Mouse (Mus musculus) forebrain, embryonic 10.5 days (tissue): Measurements from ENCODE around the gene 1810043G02Rik. TPM values are rescaled to one million over a fixed set of nuclear protein-coding genes. Genes with fewer than 3 reads are reported as not detected.

Experiments used
- DNase-seq: peaks from one replicate; pipeline ENCODE4 v3.0.0-alpha.2; 2017; ENCODE audit warnings: low spot score; ENCODE audit errors: extremely low spot score
- H3K27ac ChIP-seq: fragments of 300-500 bp; sonication (generic); 2 replicates; pipeline ENCODE4 v1.5.1; 2016; ENCODE audit warnings: mild to moderate bottlenecking
- H3K27me3 ChIP-seq: fragments of 300-500 bp; sonication (generic); 2 replicates; pipeline ENCODE4 v1.6.1; 2016; ENCODE audit warnings: mild to moderate bottlenecking; ENCODE audit not compliant: poor library complexity, severe bottlenecking
- H3K36me3 ChIP-seq: fragments of 300-500 bp; sonication (generic); replicated peaks from 2 replicates; pipeline ENCODE4 v1.6.1; 2016; ENCODE audit warnings: mild to moderate bottlenecking, moderate library complexity
- H3K4me1 ChIP-seq: fragments of 300-500 bp; sonication (generic); 2 replicates; pipeline ENCODE4 v1.6.1; 2016
- H3K4me3 ChIP-seq: fragments of 300-500 bp; sonication (generic); 2 replicates; pipeline ENCODE4 v1.5.1; 2016; ENCODE audit warnings: mild to moderate bottlenecking, moderate library complexity
- H3K9me3 ChIP-seq: fragments of 300-500 bp; sonication (generic); 2 replicates; pipeline ENCODE4 v1.6.1; 2016; ENCODE audit warnings: mild to moderate bottlenecking, moderate library complexity
- WGBS: fragments of 180-500 bp; shearing (Covaris S2); methylation state at CpG from one replicate; pipeline ENCODE4 v1.1.7; 2016; 5-methylcytosine and 5-hydroxymethylcytosine counted together
- polyA plus RNA-seq: library from polyadenylated mRNA; unstranded; fragments of >200 nt; fragmentation: Nextera tagmentation; extraction: Ambion mirVana; gene quantifications from 2 replicates; pipeline ENCODE4 v1.2.1, GENCODE M21; 2016

Gene 1810043G02Rik
- polyA plus RNA-seq, 1 experiment from 2014 or later: 37.4 TPM

- Histone ChIP-seq H3K27me3 (no peaks in the 10 kb centered on the region), H3K36me3 (no peaks in the 10 kb centered on the region), H3K9me3 (no peaks in the 10 kb centered on the region), H3K4me3 (no peak overlapping the region), H3K27ac (no peak overlapping the region), H3K4me1 (no peaks in the 10 kb centered on the region)
- WGBS: 89% methylated on average over 2 of the region's 2 CpGs
- no peak for DNase-seq
These were observed 53.7 kb downstream of the 1810043G02Rik start for GRCm38 (mm10) chr10:78031987-78032386.

Other genes starting within 250 kb of the 1810043G02Rik start
- gene Gm18596, start 235.9 kb upstream of the 1810043G02Rik start, polyA plus RNA-seq: not detected in 2 replicates
- not detected in 2 replicates for gene Gm9736, start 227.2 kb upstream of the 1810043G02Rik start, polyA plus RNA-seq
- not detected in 2 replicates for gene Gm3233, start 218.8 kb upstream of the 1810043G02Rik start, polyA plus RNA-seq
- gene Gm3238, start 207.2 kb upstream of the 1810043G02Rik start, polyA plus RNA-seq: not detected in 2 replicates
- not detected in 2 replicates for gene Gm7138, start 201.6 kb upstream of the 1810043G02Rik start, polyA plus RNA-seq
- gene Gm3250, start 196.0 kb upstream of the 1810043G02Rik start, polyA plus RNA-seq: not detected in 2 replicates
- gene Gm7137, start 190.3 kb upstream of the 1810043G02Rik start, polyA plus RNA-seq: not detected in 2 replicates
- gene Gm9639, start 183.4 kb upstream of the 1810043G02Rik start, polyA plus RNA-seq: not detected in 2 replicates
- not detected in 2 replicates for gene Gm19668, start 179.4 kb upstream of the 1810043G02Rik start, polyA plus RNA-seq
- gene Gm9507, start 166.7 kb upstream of the 1810043G02Rik start, polyA plus RNA-seq: not detected in 2 replicates
- gene Gm2696, start 163.8 kb upstream of the 1810043G02Rik start, polyA plus RNA-seq: not detected in 2 replicates
- gene Krtap10-4, start 151.4 kb upstream of the 1810043G02Rik start, polyA plus RNA-seq: not detected in 2 replicates
- not detected in 2 replicates for gene Krtap10-10, start 142.6 kb upstream of the 1810043G02Rik start, polyA plus RNA-seq
- gene Gm36176, start 131.7 kb upstream of the 1810043G02Rik start, polyA plus RNA-seq: not detected in 2 replicates
- gene Gm10318, start 125.7 kb upstream of the 1810043G02Rik start, polyA plus RNA-seq: not detected in 2 replicates
- not detected in 2 replicates for gene Gm3285, start 116.5 kb upstream of the 1810043G02Rik start, polyA plus RNA-seq
- gene Lrrc3, start 76.0 kb upstream of the 1810043G02Rik start, polyA plus RNA-seq: 2.4 and 2.5 TPM in 2 replicates
- 0.53 and 0.57 TPM in 2 replicates for gene Trpm2, start 8.0 kb upstream of the 1810043G02Rik start, polyA plus RNA-seq
- gene Pfkl, start 31.6 kb downstream of the 1810043G02Rik start, polyA plus RNA-seq: 262 and 282 TPM in 2 replicates
- gene Dnmt3l, start 63.4 kb downstream of the 1810043G02Rik start, polyA plus RNA-seq: not detected in 2 replicates
- 0.28 and 0.33 TPM in 2 replicates for gene Aire, start 65.1 kb downstream of the 1810043G02Rik start, polyA plus RNA-seq
- 2.6 and 2.9 TPM in 2 replicates for gene Icosl, start 90.8 kb downstream of the 1810043G02Rik start, polyA plus RNA-seq
- 14.9 and 20.8 TPM in 2 replicates for gene D10Jhu81e, start 191.3 kb downstream of the 1810043G02Rik start, polyA plus RNA-seq
- gene Pwp2, start 206.6 kb downstream of the 1810043G02Rik start, polyA plus RNA-seq: 34.7 and 35.8 TPM in 2 replicates